In genomic region chr19:23686962-23687295, GRCm38 (mm10) we compare ENCODE assay signal across 7 mouse cellular contexts. TPM values are rescaled to one million over a fixed set of nuclear protein-coding genes. Genes with fewer than 3 reads are reported as not detected.
A peak's percentile ranks its signal among the peaks of the same experiment; 100 is the strongest.
DNase-seq lines count a peak whose midpoint lies in the region; ATAC-seq and TF ChIP-seq lines count a peak whose summit lies in the region.

No protein-coding gene starts in this region.

- peak overlapping the region; percentile 73 for H3K4me2 ChIP-seq in lung, postnatal 0 days (replicated peaks; ENCODE audit: low read depth, low read length)
- peak overlapping the region; percentile 63 for H3K4me2 ChIP-seq in limb, embryonic 12.5 days
- H3K4me2 ChIP-seq in stomach, embryonic 14.5 days (replicated peaks; ENCODE audit: low read depth, low read length), result peak overlapping the region; percentile 59

- no peaks in the 10 kb centered on the region for H3K9me3 ChIP-seq in lung, postnatal 0 days (ENCODE audit: low read length)
- no peaks in the 10 kb centered on the region for H3K9me3 ChIP-seq in limb, embryonic 12.5 days
- H3K9me3 ChIP-seq in stomach, embryonic 14.5 days (ENCODE audit: control insufficient read depth, low read depth, low read length), result no peaks in the 10 kb centered on the region

- H3K4me3 ChIP-seq in lung, postnatal 0 days (ENCODE audit: low read depth, low read length), result peak overlapping the region; percentile 86
- H3K4me3 ChIP-seq in limb, embryonic 12.5 days (replicated peaks), result peak overlapping the region; percentile 84
- peak overlapping the region; percentile 88 for H3K4me3 ChIP-seq in stomach, embryonic 14.5 days (ENCODE audit: low read depth, low read length)

- 2% methylated on average over 14 of the region's 14 CpGs for WGBS in lung, postnatal 0 days
- 1% methylated on average over 14 of the region's 14 CpGs for WGBS in limb, embryonic 12.5 days
- WGBS in stomach, embryonic 14.5 days, result under 1% methylated on average over 14 of the region's 14 CpGs

- H3K27me3 ChIP-seq in lung, postnatal 0 days (replicated peaks; ENCODE audit: insufficient read depth, low read length), result no peaks in the 10 kb centered on the region
- no peaks in the 10 kb centered on the region for H3K27me3 ChIP-seq in limb, embryonic 12.5 days
- no peaks in the 10 kb centered on the region for H3K27me3 ChIP-seq in stomach, embryonic 14.5 days (ENCODE audit: control insufficient read depth, insufficient read depth, low read length)

- no peak for TF ChIP-seq EP300 in lung, postnatal 0 days (IDR thresholded peaks at IDR 0.05)

- H3K9ac ChIP-seq in lung, postnatal 0 days (replicated peaks; ENCODE audit: low read depth), result peak overlapping the region; percentile 80
- H3K9ac ChIP-seq in limb, embryonic 12.5 days (replicated peaks), result peak overlapping the region; percentile 94
- peak overlapping the region; percentile 95 for H3K9ac ChIP-seq in stomach, embryonic 14.5 days (replicated peaks; ENCODE audit: low read depth, low read length)

- no peaks in the 10 kb centered on the region for H3K36me3 ChIP-seq in lung, postnatal 0 days (ENCODE audit: insufficient read depth, low read length)
- no peaks in the 10 kb centered on the region for H3K36me3 ChIP-seq in limb, embryonic 12.5 days
- H3K36me3 ChIP-seq in stomach, embryonic 14.5 days (ENCODE audit: control insufficient read depth, insufficient read depth, low read length), result no peaks in the 10 kb centered on the region

- TF ChIP-seq CTCF in lung, postnatal 0 days (IDR thresholded peaks at IDR 0.05), result no peak

- ATAC-seq in lung, postnatal 0 days, result no peak; the same call in 1 of the 2 replicates
- ATAC-seq in erythroid progenitor cell, adult 5-6 weeks (replicated peaks; ENCODE audit: low FRiP score, poor library complexity, severe bottlenecking), result peak; percentile 93
- no peak; the same call in 1 of the 2 replicates for ATAC-seq in limb, embryonic 12.5 days (ENCODE audit: insufficient number of reproducible peaks, insufficient read depth, low FRiP score, low TSS enrichment, low read depth)
- no peak for ATAC-seq in stomach, embryonic 14.5 days (ENCODE audit: insufficient number of reproducible peaks, insufficient read depth, low FRiP score, low read depth)

- no peaks in the 10 kb centered on the region for H3K4me1 ChIP-seq in lung, postnatal 0 days (ENCODE audit: insufficient read depth, low read depth, low read length)
- peaks cover 8% of the 10 kb centered on the region for H3K4me1 ChIP-seq in limb, embryonic 12.5 days (replicated peaks)
- peaks cover 6% of the 10 kb centered on the region; the same call in 1 of the 2 replicates for H3K4me1 ChIP-seq in stomach, embryonic 14.5 days (ENCODE audit: control insufficient read depth, insufficient read depth, low read length)

- H3K27ac ChIP-seq in lung, postnatal 0 days (ENCODE audit: low read length), result peak overlapping the region; percentile 88
- peak overlapping the region; percentile 95 for H3K27ac ChIP-seq in limb, embryonic 12.5 days
- peak overlapping the region; percentile 91 for H3K27ac ChIP-seq in stomach, embryonic 14.5 days (ENCODE audit: low read length)

- no peak for DNase-seq in lung, postnatal 0 days (ENCODE audit: low spot score)
- DNase-seq in lung, adult 18-20 months, result no peak
- no peak for DNase-seq in ovary, postnatal 36 days (ENCODE audit: low spot score)
- DNase-seq in urinary bladder, adult 2 months (ENCODE audit: low spot score), result no peak

RNA-seq across cellular contexts. Expression of gene Ptar1, which starts 0.3 kb away (rescaled TPM):
- 6.5 and 7.6 TPM in 2 replicates for polyA plus RNA-seq in lung, postnatal 0 days (2015; fragmentation: Nextera tagmentation; extraction: Ambion mirVana)
- 26.8 and 27.0 TPM in 2 replicates for total RNA-seq in erythroid progenitor cell, adult 5-6 weeks (2015; ENCODE audit: low replicate concordance)
- total RNA-seq in erythroid progenitor cell, adult 5-6 weeks (2017; ENCODE audit: low replicate concordance), result 20.4 and 24.7 TPM in 2 replicates
- 6.3 TPM in 2 replicates for polyA plus RNA-seq in limb, embryonic 12.5 days (2016; fragmentation: Nextera tagmentation; extraction: Ambion mirVana)
- 12.1 and 15.0 TPM in 2 replicates for polyA plus RNA-seq in stomach, embryonic 14.5 days (2014; fragmentation: Nextera tagmentation; extraction: Ambion mirVana)
- polyA plus RNA-seq in urinary bladder, adult 2 months (2012; rRNA removed), result 4.5 and 5.7 TPM in 2 replicates

RNA-seq across cellular contexts. Expression of gene 1700028P14Rik, which starts 34.3 kb away (rescaled TPM):
- 4.3 and 6.8 TPM in 2 replicates for polyA plus RNA-seq in lung, postnatal 0 days (2015; fragmentation: Nextera tagmentation; extraction: Ambion mirVana)
- total RNA-seq in erythroid progenitor cell, adult 5-6 weeks (2015; ENCODE audit: low replicate concordance), result not detected in 2 replicates
- total RNA-seq in erythroid progenitor cell, adult 5-6 weeks (2017; ENCODE audit: low replicate concordance), result not detected in 2 replicates
- not detected in 2 replicates for polyA plus RNA-seq in limb, embryonic 12.5 days (2016; fragmentation: Nextera tagmentation; extraction: Ambion mirVana)
- polyA plus RNA-seq in stomach, embryonic 14.5 days (2014; fragmentation: Nextera tagmentation; extraction: Ambion mirVana), result not detected in 2 replicates
- polyA plus RNA-seq in urinary bladder, adult 2 months (2012; rRNA removed), result not detected in 2 replicates
